Mouse (Mus musculus) erythroblast, adult 5-6 weeks (primary cell): Measurements from ENCODE around the gene Rnf44. TPM values are rescaled to one million over a fixed set of nuclear protein-coding genes. Genes with fewer than 3 reads are reported as not detected.

Source experiments
- ATAC-seq: replicated peaks from 2 replicates; pipeline ENCODE4 v1.8.0; 2016; ENCODE audit warnings: moderate number of reproducible peaks, mild to moderate bottlenecking, moderate TSS enrichment, inconsistent platforms; ENCODE audit not compliant: poor library complexity, low FRiP score, severe bottlenecking
- total RNA-seq, 2 experiments: library from RNA; stranded (forward) in 1 of 2; stranded (reverse) in 1 of 2; fragments of 150-400 nt in 1 of 2; fragments of 200-764, 138-1000 nt in 1 of 2; gene quantifications; 2 replicates each; pipeline versions ENCODE4 v1.2.3 to v1.2.4; 2015 to 2017; ENCODE audit warnings: low replicate concordance in 2 of 2

Gene Rnf44
- total RNA-seq, 2 experiments from 2014 or later = 30.5 to 33.0 TPM

DNA sequence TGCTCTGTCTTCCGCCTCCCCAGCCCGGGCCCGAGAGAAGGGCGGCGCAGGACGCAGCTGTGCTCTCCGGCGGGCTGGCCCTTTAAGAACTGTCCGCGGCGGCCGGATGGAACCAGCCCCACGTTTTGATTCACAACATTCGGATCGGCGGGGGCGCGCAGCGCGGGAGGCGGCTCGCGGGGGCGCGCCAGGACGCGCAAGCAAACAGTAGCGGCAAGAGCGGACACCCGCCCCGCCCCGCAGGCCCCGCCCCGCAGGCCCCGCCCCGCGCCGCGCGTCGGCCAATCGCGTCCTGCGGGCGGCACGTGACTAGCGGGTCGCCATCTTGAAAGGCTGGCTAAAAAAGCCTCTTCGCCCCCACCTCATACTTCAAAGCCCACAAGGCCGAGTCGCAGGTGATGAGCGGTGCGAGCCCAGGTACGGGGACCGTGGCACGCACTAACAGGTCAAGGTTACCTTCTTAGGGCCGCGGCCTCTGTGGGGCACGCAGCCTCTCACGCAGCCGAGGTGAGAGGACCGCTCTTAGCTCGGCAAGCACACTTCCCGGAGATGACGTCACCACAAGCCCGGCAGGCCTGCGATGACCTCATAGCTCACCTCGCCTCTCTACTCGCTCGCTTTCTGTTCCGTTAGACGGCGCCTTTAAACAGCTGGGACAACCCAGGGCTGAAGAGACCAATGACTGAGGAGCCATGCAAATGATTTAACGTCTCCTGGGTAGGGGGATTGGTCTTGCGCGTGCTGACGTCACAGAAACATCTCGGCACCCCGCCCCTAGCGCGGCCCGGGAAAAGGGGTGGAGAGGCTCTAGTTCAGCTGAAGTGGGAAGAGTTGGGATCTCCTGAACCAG is 5.9 kb downstream of the Rnf44 start:
- peak; percentile 75 for ATAC-seq

DNA sequence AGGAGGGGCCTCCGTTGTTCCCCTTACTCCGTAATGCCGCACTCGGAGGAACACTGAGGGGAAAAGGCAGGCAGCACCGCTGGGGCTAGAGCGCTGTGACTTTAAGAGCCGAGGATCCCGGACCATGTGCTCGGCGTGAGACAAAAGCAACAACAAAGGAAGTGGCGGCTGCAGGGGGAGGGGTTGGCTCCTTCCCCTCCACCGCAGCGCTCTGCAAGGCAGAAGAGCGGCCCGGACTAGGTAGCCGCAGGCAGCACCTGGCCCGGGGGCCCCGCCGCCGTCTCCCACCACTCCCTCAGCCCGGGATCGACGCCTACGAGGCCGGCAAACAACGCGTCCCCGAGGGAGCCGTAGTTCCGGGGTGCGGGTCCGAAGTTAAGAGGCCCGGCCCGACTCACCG is 6.6 kb downstream of the Rnf44 start:
- peak; percentile 4; the same call in 1 of the 2 replicates for ATAC-seq

DNA sequence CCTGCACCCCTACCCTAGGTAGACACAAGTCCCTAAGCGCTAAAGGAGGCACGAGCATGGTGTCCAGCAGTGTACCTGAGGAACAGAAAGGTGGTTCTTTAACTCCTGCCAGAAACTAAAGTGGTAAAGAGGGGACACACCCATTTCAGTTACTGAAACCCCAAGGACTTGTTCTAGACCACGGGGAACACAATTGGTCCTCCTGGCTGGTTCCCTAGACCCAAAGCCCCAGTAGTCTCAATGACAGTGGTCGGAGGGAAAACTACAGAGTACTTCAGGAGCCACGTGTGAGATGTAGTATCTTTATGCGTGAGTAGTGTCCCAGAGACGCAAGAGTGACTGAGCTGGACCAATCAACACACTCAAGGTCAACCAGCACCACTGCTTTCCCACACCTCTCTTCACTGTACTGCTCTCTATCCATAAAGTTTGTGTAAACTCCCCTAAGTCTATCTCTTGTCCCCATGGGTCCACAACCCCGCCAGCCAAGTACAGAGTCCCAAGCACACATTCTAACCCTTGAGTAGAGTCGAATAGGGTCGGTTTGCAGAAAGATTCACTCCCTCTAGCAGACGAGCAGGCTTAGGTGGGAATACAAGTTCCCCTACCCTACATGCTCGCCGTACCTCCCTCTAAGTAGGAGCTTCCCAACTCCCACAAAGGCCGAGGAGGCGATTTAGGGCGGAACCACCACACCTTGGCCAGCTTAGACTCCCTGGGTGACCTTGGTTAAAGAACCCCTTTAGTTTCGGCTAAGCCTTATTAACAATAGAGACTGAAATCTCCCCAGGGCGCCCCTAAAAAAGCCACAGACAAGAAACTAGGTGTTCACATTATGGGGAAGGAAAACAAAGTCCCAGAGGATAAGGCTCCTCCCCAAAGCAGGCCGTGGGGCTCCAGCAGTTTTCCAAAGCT is 7.3 kb downstream of the Rnf44 start:
- no peak for ATAC-seq

- no peak for ATAC-seq
Measured at GRCm38 (mm10) chr13:54685174-54685573, 8.5 kb downstream of the Rnf44 start.

DNA sequence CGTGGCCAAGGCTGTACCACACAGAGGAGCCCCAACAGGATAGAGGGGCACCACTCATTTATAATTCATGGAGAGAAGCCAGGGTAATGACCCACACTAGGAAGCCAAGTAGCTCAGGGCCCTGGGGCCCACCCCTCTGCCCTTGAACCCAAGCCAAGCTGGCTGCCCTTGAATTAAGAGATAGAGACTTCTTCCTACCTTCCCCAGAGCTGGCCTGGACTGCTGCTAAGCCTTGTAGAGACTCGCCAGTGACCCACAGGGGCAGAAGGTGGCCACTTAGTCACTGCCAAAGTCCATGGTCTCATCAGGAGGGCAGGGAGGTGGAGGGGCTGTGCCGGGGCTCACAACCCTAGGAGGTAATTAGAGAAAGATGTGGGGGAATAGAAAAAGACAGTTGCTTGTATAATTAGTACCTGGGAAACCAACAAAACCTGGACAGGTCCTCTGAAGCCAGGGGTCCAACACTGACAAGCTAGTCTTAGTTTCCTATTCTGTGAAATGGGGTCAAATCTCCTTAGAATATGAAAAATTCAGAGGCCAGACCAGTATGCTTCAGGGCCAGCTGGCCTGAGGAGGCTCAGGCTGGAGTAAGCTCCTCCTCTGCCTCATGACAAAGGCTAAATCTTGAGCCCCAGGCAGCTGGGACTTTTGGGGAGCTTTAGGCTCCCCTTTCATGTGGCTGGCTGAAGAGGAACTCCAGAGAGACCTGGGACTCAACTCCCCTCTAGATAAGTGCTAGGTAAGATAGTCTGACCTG is 9.4 kb downstream of the Rnf44 start:
- no peak for ATAC-seq

DNA sequence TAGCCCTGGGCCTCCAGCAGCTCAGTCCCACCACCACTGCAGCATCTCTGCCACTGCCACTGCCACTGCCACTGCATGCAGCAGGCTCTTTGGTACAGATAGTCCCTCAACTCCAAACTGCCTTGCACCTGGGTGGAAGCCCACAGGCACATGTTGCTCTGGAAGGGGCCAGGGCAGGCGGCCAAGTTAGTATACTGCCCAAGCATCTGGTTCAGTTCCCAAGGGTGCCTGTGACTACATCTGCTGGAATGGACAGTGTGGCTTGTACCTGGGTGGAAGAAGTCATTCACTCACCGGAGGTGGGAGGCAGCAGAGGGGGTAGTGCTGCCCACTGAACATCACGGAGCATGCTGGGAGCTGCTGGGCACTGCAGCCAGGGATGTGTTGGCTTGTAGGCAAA is 10.4 kb downstream of the Rnf44 start:
- ATAC-seq = no peak

DNA sequence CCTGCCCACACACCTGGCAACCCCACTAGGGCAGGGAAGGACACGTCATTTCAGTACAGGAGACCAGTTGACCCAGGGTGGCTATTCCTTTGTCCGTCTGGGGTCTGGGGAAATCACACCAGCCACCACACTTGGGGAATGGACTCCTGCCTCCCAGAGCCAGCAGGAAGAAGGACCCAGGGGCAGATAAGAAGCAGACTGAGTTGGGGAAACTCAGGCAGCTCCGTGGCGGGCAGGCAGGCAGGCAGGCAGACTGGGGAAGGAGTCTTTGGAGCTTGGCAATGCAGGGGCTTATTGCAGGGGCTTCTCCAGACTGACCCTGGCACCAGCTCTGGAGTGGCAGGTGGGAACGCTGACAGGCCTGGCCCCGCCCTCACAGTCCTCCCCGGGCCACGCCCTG is 12.4 kb downstream of the Rnf44 start:
- ATAC-seq = peak; percentile 43

DNA sequence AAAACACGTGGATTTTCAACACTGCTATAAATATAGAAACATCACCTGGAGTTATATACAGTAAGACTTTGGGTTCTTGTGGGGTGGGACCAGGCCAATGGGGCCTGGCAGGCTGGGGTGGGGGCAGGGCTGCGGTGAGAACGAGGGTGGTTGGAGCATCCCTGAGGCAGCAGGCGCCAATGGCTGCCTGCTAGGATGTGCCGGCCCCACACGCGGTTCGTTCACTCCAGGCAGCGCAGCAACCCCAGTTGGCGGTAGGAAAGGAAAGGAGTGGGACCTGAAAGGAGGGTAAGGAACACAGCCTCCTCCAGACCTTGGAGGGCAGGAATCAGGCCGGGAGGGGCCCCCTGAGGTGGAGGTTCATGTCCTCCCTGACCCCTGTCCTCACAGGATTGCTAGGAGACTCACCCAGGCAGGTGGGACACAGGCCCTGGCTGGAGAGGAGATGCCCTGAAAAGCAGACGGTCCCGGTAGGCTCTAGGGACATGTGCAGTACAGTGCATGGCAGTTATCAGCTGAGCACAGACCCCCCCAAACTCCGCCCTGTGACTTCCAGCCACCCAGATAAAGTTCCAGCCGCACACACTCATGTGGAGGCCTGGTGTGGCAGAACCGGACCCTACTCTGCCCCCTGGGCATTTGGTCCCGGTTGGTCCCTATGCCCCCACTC is 13.4 kb downstream of the Rnf44 start:
- peak; percentile 86 for ATAC-seq

GRCm38 (mm10) chr13:54678263-54678662 is 15.4 kb downstream of the Rnf44 start:
- no peak for ATAC-seq

DNA sequence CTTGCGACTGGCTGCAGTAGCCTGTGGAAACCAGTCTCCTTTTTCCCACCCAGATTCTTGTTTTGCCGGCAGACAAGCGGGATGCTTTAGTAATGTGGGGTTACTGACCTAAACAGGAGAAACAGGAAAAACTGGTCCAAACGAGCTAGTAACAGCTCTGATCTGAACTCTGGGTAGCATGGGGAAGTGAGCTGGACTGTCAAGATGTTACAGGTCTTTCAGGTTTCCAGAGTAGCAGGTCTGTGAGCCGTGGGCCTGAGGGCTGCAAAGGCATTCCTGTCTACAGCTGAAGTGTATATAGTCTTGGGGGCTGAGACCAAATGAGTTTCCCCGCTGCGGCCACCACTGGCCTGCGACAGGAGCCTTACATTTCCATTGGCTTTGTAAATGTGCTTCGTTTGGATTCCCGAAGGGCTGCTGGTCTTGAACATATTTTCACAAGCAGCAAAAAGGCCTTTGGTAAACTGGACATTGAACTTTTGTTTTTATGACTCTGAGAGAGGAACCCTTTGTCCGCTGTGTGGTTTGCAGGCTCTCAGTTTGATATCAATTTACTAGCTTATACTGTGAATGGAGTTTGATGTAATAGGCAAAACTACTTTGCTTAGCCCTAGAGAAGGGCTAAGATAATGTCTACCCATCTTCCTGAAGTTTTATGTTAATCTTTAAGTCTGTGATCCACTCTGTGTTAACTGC is 17.7 kb downstream of the Rnf44 start:
- no peak for ATAC-seq

DNA sequence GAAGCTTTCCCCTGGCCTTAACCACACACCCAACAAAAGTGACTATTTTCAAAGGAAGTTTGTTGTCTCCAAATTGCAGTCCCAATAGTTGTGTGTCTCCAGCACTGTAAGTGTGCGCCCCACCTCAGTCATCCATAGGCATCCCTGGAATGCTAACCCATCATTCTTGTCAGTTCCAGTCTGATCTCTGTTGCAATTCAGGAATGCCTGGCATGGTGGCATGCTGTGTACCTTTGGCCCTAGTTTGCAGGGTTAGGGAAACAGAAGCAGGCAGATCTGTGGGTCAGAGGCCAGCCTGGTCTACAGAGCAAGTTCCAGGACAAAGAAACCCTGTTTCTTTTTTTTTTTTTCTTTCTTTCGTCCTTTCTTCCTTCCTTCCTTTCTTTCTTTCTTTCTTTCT is 23.2 kb downstream of the Rnf44 start:
- ATAC-seq = no peak

GRCm38 (mm10) chr13:54665062-54665461 is 28.6 kb downstream of the Rnf44 start:
- ATAC-seq = no peak

- ATAC-seq = no peak
Measured at GRCm38 (mm10) chr13:54664509-54664908, 29.2 kb downstream of the Rnf44 start.

DNA sequence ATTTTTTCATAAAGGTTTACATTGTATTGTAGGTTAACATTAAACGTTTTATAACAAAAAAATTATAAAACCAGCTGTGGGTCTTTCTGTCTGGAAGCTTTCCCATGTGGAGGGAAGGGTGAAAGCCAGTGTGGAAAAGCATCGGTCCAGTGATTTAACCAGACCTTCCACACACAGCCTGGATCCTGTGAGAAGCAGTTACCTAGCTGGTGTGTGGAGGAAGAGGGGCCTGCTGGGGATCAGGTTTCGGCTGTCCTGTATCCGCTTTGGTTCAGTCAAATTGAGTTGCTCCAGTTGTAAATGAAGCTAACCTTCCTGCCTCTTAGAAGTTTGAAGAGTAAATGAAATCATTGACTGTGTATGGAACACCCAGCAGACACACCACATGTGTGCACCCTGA is 29.7 kb downstream of the Rnf44 start:
- ATAC-seq = no peak

- ATAC-seq = no peak
Measured at GRCm38 (mm10) chr13:54661358-54661757, 32.3 kb downstream of the Rnf44 start.

GRCm38 (mm10) chr13:54660877-54661276 is 32.8 kb downstream of the Rnf44 start:
- ATAC-seq = no peak

- no peak for ATAC-seq
Measured at GRCm38 (mm10) chr13:54650461-54650860, 43.2 kb downstream of the Rnf44 start.

DNA sequence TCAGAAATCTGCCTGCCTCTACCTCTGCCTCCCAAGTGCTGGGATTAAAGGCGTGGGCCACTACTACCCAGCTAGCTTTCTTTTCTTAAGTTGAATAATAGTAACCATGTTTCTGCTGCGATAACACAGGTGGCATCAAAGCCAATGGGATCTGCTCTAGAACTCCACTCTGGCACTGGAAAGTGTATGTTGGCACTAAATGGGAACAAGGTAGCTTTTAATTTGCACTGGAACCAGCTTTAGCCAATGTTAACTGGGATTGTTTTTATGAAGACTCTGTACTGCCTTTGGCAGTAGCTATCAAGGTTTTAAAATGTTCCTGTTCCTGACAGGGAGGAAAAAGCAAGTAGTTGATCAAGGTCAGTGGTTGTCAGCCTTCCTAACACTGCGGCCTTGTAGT is 58.7 kb downstream of the Rnf44 start:
- ATAC-seq = no peak

DNA sequence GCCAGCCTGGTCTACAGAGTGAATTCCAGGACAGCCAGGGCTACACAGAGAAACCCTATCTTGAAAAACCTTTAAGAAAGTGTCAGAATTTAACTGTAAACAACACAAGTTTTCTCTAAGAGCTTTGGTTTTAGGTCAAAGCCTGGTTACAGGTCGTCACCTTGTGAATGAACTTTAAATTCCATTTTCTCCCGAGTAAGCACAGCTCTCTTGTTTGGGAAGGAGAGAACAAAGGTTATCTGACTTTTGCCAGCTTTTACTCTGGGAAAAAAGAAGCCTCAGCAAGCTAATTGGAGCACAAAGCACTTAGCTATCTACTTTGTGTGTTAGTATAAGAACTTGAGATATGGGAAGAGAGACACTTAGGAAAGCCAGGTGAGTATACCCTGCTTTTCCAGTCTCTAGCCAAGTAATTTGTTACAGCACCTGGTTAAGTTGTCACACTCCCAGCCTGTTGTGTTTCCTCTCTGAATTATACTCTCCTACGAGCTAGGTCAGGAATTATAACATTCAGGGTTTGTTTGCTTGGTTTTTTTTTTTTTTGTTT is 60.9 kb downstream of the Rnf44 start:
- no peak for ATAC-seq
